Mouse (Mus musculus): ENCODE data around the gene Ankrd34a.
A peak's percentile ranks its signal among the peaks of the same experiment; 100 is the strongest.

Ankrd34a gene

DNA sequence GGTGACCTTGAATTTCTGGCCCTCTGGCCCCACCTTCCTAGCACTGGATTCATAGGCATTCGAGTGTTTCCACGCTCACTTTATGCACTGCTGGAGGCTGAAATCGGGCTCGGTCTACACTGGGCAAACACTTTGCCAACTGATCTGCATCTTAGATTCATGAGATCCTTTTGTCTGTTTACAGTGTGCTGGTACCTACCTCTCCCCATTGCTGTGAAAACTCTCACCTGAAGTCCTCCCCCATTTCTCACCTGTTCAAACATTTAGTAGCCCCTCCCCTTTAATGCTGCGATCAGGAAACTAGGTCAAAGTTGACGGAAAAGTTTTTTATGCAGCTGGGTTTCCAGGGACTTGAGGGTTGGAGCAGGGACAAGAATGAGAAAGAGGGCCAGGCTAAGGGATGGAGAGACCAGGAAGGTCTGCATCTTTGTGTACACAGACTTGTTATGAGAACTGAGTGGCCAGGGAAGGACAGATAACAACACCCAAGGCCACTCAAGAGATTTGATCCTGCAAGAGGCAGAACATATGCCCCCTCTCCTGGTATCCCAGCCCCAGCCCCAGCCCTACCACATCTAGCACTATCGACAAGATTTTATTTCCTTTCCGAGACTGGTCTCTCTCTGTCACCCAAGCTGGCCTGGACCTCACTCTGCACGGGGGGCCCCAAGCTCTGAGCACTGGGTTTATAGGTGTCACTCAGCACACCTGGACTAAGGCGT is 32.4 kb upstream of the Ankrd34a start:
- peak; percentile 55 for DNase-seq

DNA sequence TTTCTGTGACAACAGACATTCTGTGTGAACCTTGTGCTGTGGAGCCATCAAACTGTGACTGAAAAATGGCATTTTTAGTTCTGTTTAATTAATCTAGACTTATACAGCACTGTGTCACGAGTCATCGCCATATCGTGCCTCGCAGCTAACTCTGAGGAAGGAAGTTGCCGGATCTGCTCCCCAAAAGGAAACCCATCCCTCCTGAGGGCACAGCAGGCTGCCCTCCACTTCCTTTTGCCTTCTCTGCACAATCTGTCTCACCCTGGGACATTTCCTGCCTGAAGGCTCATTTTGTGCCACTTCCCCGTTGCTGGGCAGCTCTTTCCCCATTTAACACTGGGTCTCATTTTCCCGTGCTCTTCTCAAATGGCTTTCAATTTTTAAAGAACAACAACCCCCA is 31.8 kb upstream of the Ankrd34a start:
- DNase-seq = peak; percentile 65

DNA sequence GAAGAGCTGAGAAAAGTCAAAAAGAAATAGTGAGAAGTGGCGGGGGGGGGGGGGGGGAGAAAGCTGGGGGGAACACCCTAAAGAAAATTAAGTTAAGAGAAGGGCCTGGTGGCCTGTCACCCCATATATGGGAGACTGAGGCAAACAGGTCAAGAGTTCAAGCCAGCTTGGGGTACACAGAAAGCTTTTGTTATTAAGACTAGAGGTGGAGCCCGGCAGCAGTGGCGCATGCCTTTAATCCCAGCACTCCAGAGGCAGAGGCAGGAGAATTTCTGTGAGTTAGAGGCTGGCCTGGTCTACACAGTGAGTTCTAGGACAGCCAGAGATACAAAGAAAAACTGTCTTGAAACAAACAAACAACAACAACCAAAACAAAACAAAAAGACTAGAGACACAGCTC is 31.3 kb upstream of the Ankrd34a start:
- no peak for DNase-seq

DNA sequence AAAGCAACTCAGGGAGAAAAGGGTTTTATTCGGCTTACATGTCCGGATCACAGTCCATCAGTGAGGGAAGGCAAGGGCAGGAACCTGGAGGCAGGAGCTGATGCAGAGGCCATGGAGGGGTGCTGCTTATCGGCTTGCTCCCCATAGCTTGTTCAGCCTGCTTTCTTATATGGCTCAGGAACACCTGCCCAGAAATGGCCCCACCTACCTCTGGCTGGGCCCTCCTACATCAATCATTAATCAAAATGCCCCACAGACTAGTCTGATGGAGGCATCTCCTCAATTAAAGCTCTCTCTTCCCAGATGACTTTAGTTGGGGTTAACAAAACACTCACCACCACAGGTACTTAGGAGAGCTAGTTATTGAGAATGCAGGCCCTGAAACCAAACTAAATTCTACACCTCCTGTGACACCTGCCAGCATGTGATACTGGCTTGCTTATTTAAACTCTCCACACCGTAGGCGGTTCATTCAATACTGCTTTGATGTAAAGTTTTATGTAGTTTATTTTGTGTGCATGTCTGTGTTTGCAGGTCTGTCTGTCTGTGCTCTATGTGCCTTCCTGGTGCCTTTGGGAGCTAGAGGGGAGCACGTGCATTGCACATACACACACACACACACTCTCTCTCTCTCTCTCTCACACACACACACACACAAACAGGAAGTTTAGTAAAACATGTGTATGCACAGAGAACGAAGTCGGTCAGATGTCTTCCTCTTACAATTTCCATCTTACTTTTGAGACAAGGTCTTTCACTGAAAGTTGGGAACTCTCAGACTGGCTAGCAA is 29.6 kb upstream of the Ankrd34a start:
- DNase-seq = no peak

DNA sequence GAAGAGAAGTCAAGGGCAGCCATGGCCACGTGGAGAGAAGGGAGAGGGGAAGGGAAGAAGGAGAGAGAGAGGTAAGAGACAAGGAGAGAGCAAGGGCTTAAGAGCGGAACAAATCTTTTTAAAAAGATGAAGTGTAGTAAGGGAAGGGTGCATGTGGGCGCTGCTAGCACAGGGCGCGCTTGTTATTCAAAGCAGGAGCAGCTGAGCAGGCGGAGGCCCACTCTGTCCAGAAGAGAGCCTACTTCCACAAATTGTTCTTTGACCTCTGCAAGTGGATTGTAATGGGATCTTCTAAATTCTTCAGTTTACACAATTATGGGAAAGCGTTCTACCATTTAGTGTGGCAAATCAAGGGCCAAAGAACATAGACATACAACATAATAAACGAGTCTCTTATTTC is 27.8 kb upstream of the Ankrd34a start:
- peak; percentile 38 for DNase-seq

DNA sequence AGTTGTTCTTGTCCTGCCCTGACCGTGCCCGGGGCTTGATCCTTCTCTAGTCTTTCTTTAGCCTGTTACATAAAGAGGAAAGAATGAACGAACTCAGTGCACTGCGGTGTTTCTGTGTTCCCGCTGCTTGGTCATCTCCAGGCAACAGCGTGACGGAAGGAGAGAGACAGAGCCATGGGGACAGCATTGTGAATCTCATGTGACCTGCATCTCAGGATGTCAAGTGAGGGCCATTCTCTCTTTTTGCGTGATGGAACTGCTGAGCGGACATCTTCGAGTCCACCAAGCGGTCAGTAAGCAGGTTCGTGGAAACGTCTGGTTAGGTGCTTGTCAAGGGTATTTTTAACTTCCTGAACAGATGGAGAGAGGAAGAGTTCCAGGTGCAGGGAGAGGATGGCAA is 26.9 kb upstream of the Ankrd34a start:
- DNase-seq = no peak

DNA sequence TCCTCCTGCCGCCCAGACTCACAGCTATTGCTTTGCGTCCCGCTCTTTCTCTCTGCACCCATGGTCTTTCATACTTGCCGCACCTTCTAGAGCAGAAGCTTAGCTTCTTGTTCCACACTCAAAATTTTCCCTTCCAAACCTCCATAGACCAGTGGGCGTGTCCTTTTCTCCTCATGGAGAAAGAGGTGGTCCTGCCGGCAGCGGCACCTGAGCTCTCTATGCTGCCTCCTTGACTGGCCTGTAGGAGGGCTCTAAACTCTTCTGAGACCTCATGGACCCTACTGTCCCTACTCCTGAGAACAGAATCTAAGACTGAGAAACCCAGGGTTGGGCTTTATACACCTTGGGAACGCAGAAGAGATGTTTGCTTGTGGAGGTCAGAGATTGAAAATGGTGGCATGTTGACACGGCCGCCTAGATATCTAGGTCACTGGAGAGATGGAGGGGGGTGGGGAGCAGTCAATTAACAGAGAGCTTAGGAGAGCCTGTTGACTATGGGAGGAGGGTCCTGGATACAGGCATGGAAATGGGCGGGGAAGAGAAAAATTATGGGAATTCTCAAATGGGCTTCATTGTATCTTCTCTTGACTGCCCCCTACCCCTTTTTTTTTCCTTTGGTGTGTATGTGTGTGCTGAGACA is 26.4 kb upstream of the Ankrd34a start:
- DNase-seq = no peak

DNA sequence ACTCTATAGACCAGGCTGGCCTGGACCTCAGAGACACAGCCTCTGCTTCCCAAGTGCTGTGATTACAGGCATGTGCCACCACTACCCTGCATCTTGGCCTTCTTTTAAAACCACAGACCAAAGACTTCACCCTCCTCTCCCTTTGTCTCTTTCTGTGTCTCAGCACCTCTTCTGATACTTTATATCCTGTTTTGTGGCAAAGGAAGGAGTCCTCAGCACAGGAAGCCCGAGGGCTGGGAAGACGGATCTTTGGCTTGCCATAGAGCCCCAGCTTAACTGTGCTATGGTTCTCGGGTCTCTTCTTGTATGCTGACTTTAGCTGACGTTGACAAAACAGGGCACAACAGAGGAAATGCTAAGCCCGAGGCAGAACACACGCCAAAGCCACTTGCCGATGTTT is 25.8 kb upstream of the Ankrd34a start:
- no peak for DNase-seq

DNA sequence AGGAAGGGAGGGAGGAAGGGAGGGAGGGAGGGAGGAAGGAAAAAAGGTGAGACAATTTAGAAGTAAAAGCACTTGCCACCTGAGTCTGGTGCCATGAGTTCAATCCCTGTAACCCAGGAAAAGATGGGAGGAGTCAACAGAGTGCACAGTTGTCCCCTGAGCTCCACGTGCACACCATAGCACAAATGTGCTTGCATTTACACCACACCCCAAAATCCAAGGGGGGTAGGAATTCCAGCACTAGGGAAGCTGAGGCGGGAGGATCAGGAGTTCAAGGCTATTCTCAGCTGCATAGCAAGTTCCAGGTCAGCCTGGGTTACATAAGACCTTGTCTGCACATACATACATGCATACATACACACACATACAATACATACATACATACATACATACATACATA is 25.1 kb upstream of the Ankrd34a start:
- no peak for DNase-seq

DNA sequence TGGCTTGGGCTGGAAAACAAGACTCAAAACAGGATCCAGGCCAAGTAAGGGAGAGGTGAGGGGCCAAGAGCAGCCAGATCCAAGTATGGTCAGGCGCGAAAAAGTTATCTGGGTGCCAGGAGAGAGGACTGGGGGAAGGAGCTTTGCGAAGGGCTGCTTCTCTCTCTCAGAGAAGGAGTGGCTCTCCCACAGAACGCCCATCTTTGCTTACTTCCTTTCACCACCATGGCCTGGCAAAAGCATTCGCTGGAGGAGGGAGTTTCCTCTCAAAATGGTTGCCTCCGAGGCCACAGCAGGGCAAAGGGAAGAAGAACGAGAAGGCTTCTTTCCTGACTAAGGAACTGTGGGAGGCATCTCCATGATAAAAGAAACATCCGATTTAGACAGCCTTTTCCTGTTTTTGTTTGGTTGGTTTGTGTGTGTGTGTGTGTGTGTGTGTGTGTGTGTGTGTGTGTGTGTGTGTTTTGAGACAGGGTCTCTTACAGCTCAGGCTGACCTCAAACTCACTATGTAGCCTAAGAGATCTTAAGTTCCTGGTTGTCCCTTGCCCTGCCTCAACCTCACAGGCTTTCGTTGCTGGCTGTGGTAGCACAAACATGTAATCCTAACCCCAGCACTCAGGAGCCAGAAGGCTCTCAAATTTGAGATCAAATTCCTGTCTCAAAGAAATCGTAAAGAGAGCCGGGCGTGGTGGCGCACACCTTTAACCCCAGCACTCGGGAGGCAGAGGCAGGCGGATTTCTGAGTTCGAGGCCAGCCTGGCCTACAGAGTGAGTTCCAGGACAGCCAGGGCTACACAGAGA is 24.3 kb upstream of the Ankrd34a start:
- peak; percentile 59 for DNase-seq

DNA sequence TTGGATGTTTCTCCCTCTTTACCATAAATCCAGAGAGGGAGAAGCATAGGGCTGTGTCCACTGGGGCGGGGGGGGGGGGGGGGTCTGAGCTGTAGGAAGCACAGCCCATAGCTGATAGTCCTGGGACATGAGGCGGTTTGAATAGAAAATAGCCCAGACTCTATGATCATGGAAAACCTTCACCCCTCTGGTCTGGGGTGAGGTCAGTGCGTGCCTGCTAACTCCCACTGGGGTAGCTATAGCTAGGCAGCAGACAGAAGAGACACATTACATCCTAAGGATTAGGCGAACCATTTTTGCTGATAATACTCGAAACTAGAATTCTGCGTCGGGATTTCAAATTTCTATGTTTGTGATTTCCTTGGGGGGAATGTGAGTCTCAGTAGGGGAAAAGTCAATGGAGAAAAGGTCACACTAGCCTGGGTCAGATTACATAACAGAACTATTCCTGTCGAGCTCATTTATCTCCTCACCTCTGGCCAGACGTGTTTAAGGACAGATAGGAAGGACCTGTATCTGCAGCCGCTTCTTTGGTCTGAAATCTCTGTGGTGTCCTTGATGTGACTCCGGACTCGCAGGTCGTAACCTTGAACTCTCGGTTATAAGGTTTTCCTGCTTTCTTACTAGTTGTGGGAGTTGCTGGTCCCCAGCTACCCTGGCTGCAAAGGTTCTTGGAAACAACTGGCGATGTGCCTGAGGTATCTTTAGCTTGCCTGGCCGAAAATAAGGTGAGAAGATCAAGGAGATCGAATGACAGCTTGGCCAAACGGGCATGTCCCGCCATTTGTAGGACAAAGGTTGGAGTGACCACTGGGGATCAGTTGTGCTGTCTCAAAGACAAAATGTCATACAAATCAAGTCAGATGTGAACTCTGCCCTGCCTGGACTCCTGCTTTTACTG is 22.6 kb upstream of the Ankrd34a start:
- peak; percentile 37 for DNase-seq

DNA sequence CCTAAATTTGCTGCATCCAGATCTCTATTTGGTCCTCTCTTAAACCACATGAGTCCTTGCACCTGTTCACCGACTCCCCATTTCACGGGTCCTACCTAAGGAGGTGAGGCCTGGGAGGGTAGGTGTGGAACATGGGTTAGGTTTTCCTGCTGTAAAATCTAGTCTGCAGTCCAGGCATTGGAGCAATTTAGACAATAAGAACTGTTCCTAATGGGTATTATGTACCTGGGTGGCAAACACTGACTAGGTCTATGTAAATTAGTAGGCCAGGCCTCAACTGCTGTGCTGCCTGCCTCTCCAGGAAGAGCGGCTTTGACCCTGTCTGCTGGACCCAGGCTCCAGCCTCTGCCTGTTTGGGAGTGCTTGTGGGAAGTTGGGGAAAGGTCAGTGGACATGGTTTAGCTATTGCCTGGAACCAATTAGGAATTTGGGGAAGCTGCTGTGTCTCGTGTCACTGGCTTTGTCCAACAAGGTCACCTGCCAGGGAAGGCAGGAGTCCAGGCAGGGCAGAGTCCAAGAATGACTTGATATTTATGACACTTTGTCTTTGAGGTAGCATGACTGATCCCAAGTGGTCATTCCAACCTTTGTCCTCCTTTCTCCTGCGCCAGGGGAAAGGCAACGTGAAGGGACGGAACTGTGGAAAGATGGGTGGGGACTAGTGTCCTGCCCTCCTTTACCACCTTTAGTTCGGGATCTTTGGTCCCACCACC is 21.0 kb upstream of the Ankrd34a start:
- peak; percentile 47 for DNase-seq

DNA sequence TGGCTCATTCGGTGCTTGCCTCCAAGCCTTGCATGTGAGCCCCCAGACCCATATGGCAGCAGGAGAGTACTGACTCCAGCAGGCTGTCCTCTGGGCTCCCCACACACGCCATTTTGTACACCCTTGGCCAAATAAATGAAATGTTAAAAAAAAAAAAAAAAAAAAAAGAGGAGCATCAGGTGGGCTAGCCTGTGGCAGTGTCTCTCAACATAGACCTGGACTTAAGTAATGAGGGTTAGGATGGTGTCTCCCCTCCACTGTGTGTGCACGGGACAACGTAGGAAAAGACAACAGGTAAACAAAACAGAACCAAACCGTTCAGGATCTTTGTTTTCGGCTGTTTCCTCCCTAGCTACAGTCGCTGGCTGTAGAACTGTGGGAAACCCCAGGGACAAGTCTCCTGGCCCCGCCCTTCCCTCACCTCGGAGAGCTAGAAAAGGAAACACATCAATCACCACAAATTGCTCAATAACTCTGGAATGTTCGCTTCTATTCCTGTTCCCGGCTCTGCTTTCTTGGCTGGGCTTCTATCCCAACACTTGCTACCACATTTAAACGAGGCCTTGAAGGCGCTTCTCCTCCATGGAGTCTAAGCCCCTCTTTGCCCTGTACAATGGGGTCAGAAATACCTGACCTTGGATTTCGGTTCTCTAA is 20.3 kb upstream of the Ankrd34a start:
- DNase-seq = peak; percentile 85

DNA sequence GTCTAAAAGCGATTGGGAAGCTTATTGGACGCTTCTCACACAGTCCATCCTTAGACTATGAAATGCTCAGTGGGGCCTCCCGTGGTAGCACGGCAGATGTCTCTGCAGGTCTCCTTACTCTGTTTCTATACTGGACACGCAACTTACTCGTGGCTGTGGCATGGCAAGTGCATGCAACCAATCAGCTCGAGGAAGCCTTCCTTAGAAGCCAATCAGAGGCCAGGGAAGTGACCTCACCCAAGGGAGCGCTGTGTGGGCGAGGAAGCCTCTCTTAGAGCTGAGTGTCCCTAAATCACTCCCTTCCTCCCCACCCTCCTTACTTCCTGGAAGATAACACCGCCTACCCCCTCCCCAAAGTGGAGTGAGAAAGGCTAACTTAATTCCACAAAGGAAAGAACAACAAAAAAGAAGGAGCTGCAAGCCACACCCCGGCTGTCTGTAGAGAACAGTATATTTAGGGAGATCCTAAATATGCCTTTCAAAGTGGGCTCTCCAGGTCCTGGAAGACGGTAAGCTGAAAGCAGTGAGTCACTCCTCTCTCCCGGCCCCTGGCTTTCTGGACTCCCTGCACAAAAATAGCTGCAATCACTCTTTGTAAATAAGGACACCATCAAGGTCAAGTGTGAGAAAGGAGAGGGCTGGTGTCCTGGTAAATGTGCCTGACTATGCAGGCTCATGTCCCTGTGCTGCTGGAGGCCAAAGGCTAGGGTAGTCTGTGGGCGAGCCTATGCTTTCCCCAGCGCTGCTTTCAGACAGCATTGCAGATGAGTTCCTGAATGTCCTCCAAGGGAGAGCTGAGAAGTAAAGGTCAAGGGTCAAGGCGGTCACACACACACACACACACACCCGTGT is 19.5 kb upstream of the Ankrd34a start, which contains the start of gene Gm16253:
Gene Gm16253, plus strand, starts transcription at position 295 of the 852 bp plus-strand sequence.
- peak; percentile 93 for DNase-seq

DNA sequence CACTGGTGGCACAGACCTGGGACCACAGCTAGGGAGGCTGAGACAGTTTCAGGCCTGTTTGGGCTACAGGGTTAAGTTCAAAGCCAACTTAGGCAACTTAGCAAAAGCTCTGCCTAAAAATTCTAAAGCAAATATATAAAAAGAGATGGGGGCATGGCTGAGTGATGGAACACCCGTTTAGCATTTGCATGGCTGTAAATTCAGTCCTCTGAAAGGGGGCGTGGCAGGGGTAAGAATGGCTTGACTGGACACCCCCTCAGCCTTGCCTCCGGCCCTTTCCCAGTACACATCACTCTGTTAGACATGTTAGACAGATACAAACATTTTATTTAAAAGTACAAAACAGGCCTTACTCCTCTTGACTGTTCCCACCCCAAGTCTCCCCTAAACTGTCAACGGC is 18.9 kb upstream of the Ankrd34a start:
- DNase-seq = peak; percentile 58

DNA sequence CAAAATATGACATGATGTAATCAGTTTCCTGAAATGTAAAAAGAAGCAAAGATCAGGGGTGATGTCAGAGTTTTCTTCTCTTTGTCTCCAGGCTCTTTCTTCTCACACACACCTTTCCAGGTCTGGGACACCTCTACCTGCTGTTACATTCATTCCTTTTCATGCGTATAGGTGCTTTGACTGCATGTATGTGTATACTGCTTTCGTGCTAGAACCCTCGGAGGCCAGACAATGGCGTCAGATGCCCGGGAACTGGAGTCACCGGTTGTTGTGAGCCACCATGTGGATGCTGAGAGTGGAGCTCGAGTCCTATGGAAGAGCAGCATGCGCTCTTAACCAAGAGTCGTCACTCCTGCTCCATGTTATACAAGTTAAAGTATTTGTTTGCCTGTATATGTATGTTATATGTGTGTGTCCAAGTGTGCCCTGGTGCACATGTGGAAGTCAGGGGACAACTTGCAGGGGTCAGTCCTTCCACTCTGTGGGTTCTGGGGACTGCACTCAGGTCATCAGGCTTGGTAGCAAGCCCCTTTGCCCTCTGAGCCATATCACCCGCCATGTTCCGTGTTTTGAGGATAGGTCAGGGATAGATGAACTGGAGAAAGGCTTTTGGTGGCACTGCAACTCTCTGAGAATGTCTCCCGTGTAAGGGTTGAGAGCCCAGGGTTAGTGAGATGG is 17.7 kb upstream of the Ankrd34a start:
- no peak for DNase-seq

DNA sequence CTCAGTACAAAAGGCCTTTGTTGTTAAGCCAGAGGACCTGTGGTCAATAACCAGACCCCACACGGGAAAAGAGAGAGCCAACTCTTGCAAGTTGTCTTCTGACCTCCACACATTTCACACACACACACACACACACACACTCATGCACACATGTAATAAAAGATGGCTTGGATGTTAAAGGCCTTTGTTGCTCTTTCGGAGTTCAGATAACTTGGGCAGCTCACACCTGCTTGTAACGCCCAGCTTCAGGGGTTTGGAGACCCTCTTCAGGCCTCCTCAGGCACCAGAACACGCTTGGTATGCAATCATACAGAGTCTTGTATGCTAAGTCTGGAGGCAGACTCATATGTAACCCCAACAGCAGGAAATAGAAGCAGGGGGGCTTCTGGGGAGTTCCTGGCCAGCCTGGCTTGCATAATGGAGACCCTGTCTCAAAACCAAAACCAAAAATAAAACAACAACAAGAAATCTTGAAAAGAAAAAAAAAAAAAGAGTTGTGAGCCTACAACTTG is 17.1 kb upstream of the Ankrd34a start:
- no peak for DNase-seq

DNA sequence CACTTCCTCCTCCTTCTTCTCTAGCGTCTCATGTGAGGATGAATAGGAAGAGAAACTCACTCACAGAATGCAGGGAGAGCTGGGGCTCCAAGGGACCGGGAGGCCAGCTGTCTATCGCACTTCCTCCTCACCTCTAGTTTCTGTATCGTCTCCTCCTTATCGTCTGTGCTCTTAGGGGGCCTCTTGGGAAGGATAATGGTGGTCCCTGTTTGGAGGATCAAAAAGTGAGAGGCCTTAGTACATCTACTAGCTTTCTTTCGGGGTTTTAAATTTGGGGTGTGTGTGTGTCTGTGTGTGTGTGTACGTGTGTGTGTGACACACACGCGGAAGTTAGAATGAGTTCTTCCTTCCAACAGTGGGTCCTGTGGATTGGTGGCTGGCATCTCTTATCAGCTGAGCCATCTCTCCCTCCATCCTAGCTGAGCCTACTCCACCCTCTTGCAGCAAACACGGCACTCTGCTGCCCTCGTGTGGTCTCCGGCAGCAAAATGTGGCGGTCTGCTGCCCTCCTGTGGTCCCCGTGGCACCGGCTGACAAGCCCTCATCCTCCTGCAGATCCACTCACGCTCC is 16.5 kb upstream of the Ankrd34a start:
- peak; percentile 93 for DNase-seq

Measured in kidney, postnatal 10 days (tissue).